Mouse (Mus musculus): Measurements from ENCODE around the gene Ckap2. TPM values are rescaled to one million over a fixed set of nuclear protein-coding genes. Genes with fewer than 3 reads are reported as not detected.
"Not testable (repeated sequence)": the region's sequence is repeated elsewhere in the genome, so short reads cannot be mapped to it uniquely, and the experiment has no call there.

The Ckap2 gene
- total RNA-seq, 1 experiment from 2014 or later: 54.7 TPM

- ATAC-seq (replicated peaks; ENCODE audit: low read depth, poor library complexity, severe bottlenecking): no peak
These were observed 35.3 kb downstream of the Ckap2 start for GRCm38 (mm10) chr8:22150345-22150663.

GRCm38 (mm10) chr8:22149643-22150344 lies 35.8 kb downstream of the Ckap2 start:
- no peak for ATAC-seq (replicated peaks; ENCODE audit: low read depth, poor library complexity, severe bottlenecking)

- no peak for ATAC-seq (replicated peaks; ENCODE audit: low read depth, poor library complexity, severe bottlenecking)
These were observed 37.3 kb downstream of the Ckap2 start for GRCm38 (mm10) chr8:22148367-22148740.

- 0 out of 2 replicates have a peak, but pooled peaks have one; percentile 32 for ATAC-seq (replicated peaks; ENCODE audit: low read depth, poor library complexity, severe bottlenecking)
These were observed 37.8 kb downstream of the Ckap2 start for GRCm38 (mm10) chr8:22147706-22148366.

- no peak for ATAC-seq (replicated peaks; ENCODE audit: low read depth, poor library complexity, severe bottlenecking)
These were observed 39.8 kb downstream of the Ckap2 start for GRCm38 (mm10) chr8:22145831-22146230.

- no peak; the same call in 1 of the 2 replicates for ATAC-seq (replicated peaks; ENCODE audit: low read depth, poor library complexity, severe bottlenecking)
These were observed 41.7 kb downstream of the Ckap2 start for GRCm38 (mm10) chr8:22143764-22144491.

- no peak for ATAC-seq (replicated peaks; ENCODE audit: low read depth, poor library complexity, severe bottlenecking)
These were observed 43.0 kb downstream of the Ckap2 start for GRCm38 (mm10) chr8:22142592-22142991.

- no peak for ATAC-seq (replicated peaks; ENCODE audit: low read depth, poor library complexity, severe bottlenecking)
These were observed 43.7 kb downstream of the Ckap2 start for GRCm38 (mm10) chr8:22141836-22142385.

GRCm38 (mm10) chr8:22136462-22136861 lies 49.2 kb downstream of the Ckap2 start:
- not testable (repeated sequence) for ATAC-seq (replicated peaks; ENCODE audit: low read depth, poor library complexity, severe bottlenecking)

GRCm38 (mm10) chr8:22134750-22135135 lies 50.9 kb downstream of the Ckap2 start:
- no peak for ATAC-seq (replicated peaks; ENCODE audit: low read depth, poor library complexity, severe bottlenecking)

- ATAC-seq (replicated peaks; ENCODE audit: low read depth, poor library complexity, severe bottlenecking): peak; percentile 80
These were observed 51.4 kb downstream of the Ckap2 start for GRCm38 (mm10) chr8:22134078-22134749.

- ATAC-seq (replicated peaks; ENCODE audit: low read depth, poor library complexity, severe bottlenecking): no peak
These were observed 53.6 kb downstream of the Ckap2 start for GRCm38 (mm10) chr8:22132062-22132461.

- peak; percentile 88 for ATAC-seq (replicated peaks; ENCODE audit: low read depth, poor library complexity, severe bottlenecking)
These were observed 61.1 kb downstream of the Ckap2 start, which contains the start of gene Nek5 for GRCm38 (mm10) chr8:22124220-22125152. Gene Nek5, minus strand, starts transcription at chr8:22125053.

Other genes with a start within 250 kb of the Ckap2 start
- not detected in 2 replicates for gene Defb35, start 247.5 kb downstream of the Ckap2 start, total RNA-seq (2017)
- gene Defb13, start 239.1 kb downstream of the Ckap2 start, total RNA-seq (2017): not detected in 2 replicates
- not detected in 2 replicates for gene Fam90a1a, start 227.1 kb downstream of the Ckap2 start, total RNA-seq (2017)
- not detected in 2 replicates for gene Ccdc70, start 216.0 kb downstream of the Ckap2 start, total RNA-seq (2017)
- gene Atp7b, start 125.5 kb downstream of the Ckap2 start, total RNA-seq (2017): 6.8 and 10.3 TPM in 2 replicates
- 10.0 and 14.1 TPM in 2 replicates for gene Alg11, start 125.1 kb downstream of the Ckap2 start, total RNA-seq (2017)
- not detected in 2 replicates for gene Nek5, start 60.8 kb downstream of the Ckap2 start, total RNA-seq (2017)
- gene Nek3, start 19.4 kb downstream of the Ckap2 start, total RNA-seq (2017): 2.8 and 5.7 TPM in 2 replicates
- 39.9 and 43.4 TPM in 2 replicates for gene Vps36, start 7.0 kb upstream of the Ckap2 start, total RNA-seq (2017)
- 4.9 and 6.0 TPM in 2 replicates for gene Thsd1, start 41.5 kb upstream of the Ckap2 start, total RNA-seq (2017)
- gene Tpte, start 97.6 kb upstream of the Ckap2 start, total RNA-seq (2017): not detected in 2 replicates
- 13.4 and 15.1 TPM in 2 replicates for gene Slc25a15, start 212.8 kb upstream of the Ckap2 start, total RNA-seq (2017)
- 29.7 and 39.8 TPM in 2 replicates for gene Mrps31, start 225.5 kb upstream of the Ckap2 start, total RNA-seq (2017)